Mouse (Mus musculus) hindbrain, embryonic 14.5 days (tissue): ENCODE results near the gene Tmem265. TPM values are rescaled to one million over a fixed set of nuclear protein-coding genes. Genes with fewer than 3 reads are reported as not detected.

Experiments used
- ATAC-seq: fragments of 200-750 bp; cut with Nextera tagmentation; 2 replicates; pipeline ENCODE4 v1.8.0; 2017; ENCODE audit warnings: moderate number of reproducible peaks, mild to moderate bottlenecking, moderate TSS enrichment, moderate library complexity; ENCODE audit not compliant: low FRiP score
- DNase-seq: peaks from one replicate; pipeline ENCODE4 v3.0.0-alpha.2; 2015; ENCODE audit warnings: low spot score
- H3K27ac ChIP-seq: fragments of 300-500 bp; sonication (generic); 2 replicates; pipeline ENCODE4 v1.5.1; 2014; ENCODE audit warnings: mild to moderate bottlenecking, moderate library complexity
- H3K27me3 ChIP-seq: fragments of 300-500 bp; sonication (generic); 2 replicates; pipeline ENCODE4 v1.6.1; 2014; ENCODE audit warnings: mild to moderate bottlenecking, low read length, mixed read lengths; ENCODE audit not compliant: control insufficient read depth, insufficient read depth
- H3K36me3 ChIP-seq: fragments of 300-500 bp; sonication (generic); replicated peaks from 2 replicates; pipeline ENCODE4 v1.6.1; 2014; ENCODE audit not compliant: control insufficient read depth, insufficient read depth
- H3K4me1 ChIP-seq: fragments of 300-500 bp; sonication (generic); replicated peaks from 2 replicates; pipeline ENCODE4 v1.6.1; 2014; ENCODE audit warnings: antibody characterized with exemption, low read length, mixed read lengths; ENCODE audit not compliant: control insufficient read depth, insufficient read depth
- H3K4me2 ChIP-seq: fragments of 300-500 bp; sonication (generic); replicated peaks from 2 replicates; pipeline ENCODE4 v1.6.1; 2014; ENCODE audit warnings: mild to moderate bottlenecking, moderate library complexity
- H3K4me3 ChIP-seq: fragments of 300-500 bp; sonication (generic); replicated peaks from 2 replicates; pipeline ENCODE4 v1.5.1; 2014; ENCODE audit warnings: mild to moderate bottlenecking, low read length
- H3K9ac ChIP-seq: fragments of 300-500 bp; sonication (generic); 2 replicates; pipeline ENCODE4 v1.6.1; 2014
- H3K9me3 ChIP-seq: fragments of 300-500 bp; sonication (generic); 2 replicates; pipeline ENCODE4 v1.6.1; 2016; ENCODE audit warnings: low read length; ENCODE audit not compliant: control insufficient read depth
- WGBS: fragments of 180-500 bp; shearing (Covaris S2); extraction: QIAGEN DNeasy Blood & Tissue Kit; methylation state at CpG from one replicate; pipeline ENCODE4 v1.1.7; 2014; 5-methylcytosine and 5-hydroxymethylcytosine counted together
- polyA plus RNA-seq: library from polyadenylated mRNA; unstranded; fragments of >200 nt; fragmentation: Nextera tagmentation; extraction: Ambion mirVana; gene quantifications from 2 replicates; pipeline ENCODE4 v1.2.1, GENCODE M21; 2014

The Tmem265 gene
- 7.1 and 10.3 TPM in 2 replicates for polyA plus RNA-seq

GRCm38 (mm10) chr7:127561340-127561858 is at the start of gene Tmem265:
TSS of gene Tmem265 (plus strand) at chr7:127561390.
- Histone ChIP-seq H3K36me3 (peaks cover 94% of the 10 kb centered on the region), H3K4me3 (no peak within 1 kb of the TSS), H3K4me2 (no peak within 1 kb of the TSS), H3K4me1 (no peaks in the 10 kb centered on the region), H3K9ac (no peak within 1 kb of the TSS), H3K9me3 (no peaks in the 10 kb centered on the region), H3K27ac (no peak within 1 kb of the TSS), H3K27me3 (no peaks in the 10 kb centered on the region)
- 98% methylated on average over 5 of the region's 5 CpGs for WGBS
- no peak for DNase-seq
- ATAC-seq, result no peak

DNA sequence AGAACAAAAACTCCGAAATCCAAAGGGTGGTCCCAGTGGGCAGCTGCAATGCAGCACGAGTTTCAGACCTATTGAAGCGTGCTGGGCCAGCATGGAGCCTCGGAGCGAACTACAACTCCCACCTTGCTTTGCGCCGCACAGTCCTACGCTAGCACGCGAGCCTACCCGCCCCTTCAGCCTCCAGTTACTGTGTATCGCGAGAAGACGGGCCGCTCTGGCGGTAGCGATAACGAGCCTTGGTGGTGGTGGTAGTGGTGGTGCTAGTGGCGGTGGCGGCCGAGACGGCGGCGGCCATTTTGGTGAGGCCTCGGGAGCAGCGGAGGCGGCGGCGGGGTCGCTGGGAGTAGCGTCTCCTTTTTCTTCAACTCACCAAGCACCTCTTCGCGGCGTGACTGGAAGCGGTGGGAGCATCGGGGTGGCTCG is 49.4 kb upstream of the Tmem265 start, which contains the start of gene Srcap:
Srcap (plus strand) TSS at position 176 of the 423 bp plus-strand sequence.
- WGBS, result 0% methylated on average over 37 of the region's 37 CpGs
- Histone ChIP-seq H3K4me2 (peak within 1 kb of the TSS; percentile 62), H3K4me1 (peaks cover 15% of the 10 kb centered on the region), H3K9ac (peak within 1 kb of the TSS; percentile 83), H3K4me3 (peak within 1 kb of the TSS; percentile 88), H3K27me3 (no peaks in the 10 kb centered on the region), H3K9me3 (no peaks in the 10 kb centered on the region), H3K36me3 (peaks cover 32% of the 10 kb centered on the region), H3K27ac (peak within 1 kb of the TSS; percentile 99)
- ATAC-seq, result peak; percentile 98
- DNase-seq, result peak; percentile 95

DNA sequence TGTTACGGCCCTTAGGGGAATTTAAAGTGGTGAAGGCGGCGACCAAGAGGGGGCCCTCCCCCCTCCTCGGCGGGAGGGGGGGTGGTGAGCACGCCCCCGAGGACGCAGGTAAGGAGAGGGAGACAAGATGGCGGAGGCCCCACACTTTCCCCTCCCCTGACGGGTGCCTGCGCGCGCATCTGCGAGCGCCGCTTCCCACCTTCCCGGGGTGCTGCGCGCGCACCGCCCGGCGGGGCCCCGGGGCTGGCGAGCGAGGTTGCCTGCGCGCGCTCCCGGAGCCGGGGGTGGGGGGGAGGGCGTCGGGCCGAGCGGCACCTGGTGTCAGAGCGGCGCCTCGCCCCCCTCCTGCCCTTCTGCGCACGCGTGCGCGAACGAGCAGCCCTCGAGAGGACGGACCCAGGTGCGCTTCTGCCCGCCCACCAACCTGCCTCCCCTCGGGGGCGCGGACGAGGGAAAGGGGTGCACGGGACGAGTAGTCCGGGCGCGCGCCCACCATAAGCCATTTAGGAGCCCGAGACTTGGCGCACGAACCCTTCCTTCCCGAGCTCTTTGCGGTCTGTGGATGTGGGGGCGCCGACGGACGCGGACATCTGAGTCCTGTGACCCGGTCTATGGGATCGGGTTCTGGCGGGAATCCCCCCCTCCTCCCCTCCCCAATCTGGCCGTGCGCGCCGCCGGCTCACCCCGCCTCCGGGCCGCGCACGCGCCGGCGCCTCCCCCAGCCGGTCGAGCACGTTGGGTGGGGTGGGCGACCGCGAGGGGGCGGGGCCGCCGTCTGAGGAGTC is 48.8 kb upstream of the Tmem265 start:
- Histone ChIP-seq H3K27ac (peak overlapping the region; percentile 99), H3K36me3 (peaks cover 38% of the 10 kb centered on the region), H3K4me2 (peak overlapping the region; percentile 62), H3K9me3 (no peaks in the 10 kb centered on the region), H3K9ac (peak overlapping the region; percentile 83), H3K27me3 (no peaks in the 10 kb centered on the region), H3K4me1 (peaks cover 15% of the 10 kb centered on the region), H3K4me3 (peak overlapping the region; percentile 88)
- 1% methylated on average over 59 of the region's 93 CpGs for WGBS
- DNase-seq (peak; percentile 95), ATAC-seq (peak; percentile 88)

GRCm38 (mm10) chr7:127513016-127513390 is 48.2 kb upstream of the Tmem265 start:
- no peaks in the 10 kb centered on the region for H3K9me3 ChIP-seq
- WGBS, result 51% methylated on average over 8 of the region's 8 CpGs
- peak overlapping the region; percentile 88 for H3K4me3 ChIP-seq
- H3K36me3 ChIP-seq, result peaks cover 44% of the 10 kb centered on the region
- H3K4me1 ChIP-seq, result peaks cover 15% of the 10 kb centered on the region
- peak overlapping the region; percentile 83 for H3K9ac ChIP-seq
- peak overlapping the region; percentile 99; the same call in 1 of the 2 replicates for H3K27ac ChIP-seq
- no peak for ATAC-seq
- peak overlapping the region; percentile 62 for H3K4me2 ChIP-seq
- no peaks in the 10 kb centered on the region for H3K27me3 ChIP-seq
- no peak for DNase-seq

GRCm38 (mm10) chr7:127513781-127514180 is 47.4 kb upstream of the Tmem265 start:
- Histone ChIP-seq H3K4me2 (peak overlapping the region; percentile 62), H3K36me3 (peaks cover 52% of the 10 kb centered on the region), H3K9me3 (no peaks in the 10 kb centered on the region), H3K9ac (peak overlapping the region; percentile 21; the same call in 1 of the 2 replicates), H3K27ac (no peak overlapping the region), H3K4me1 (peaks cover 15% of the 10 kb centered on the region), H3K27me3 (no peaks in the 10 kb centered on the region), H3K4me3 (peak overlapping the region; percentile 88)
- ATAC-seq (no peak), DNase-seq (no peak)
- WGBS, result 90% methylated on average over 3 of the region's 3 CpGs

DNA sequence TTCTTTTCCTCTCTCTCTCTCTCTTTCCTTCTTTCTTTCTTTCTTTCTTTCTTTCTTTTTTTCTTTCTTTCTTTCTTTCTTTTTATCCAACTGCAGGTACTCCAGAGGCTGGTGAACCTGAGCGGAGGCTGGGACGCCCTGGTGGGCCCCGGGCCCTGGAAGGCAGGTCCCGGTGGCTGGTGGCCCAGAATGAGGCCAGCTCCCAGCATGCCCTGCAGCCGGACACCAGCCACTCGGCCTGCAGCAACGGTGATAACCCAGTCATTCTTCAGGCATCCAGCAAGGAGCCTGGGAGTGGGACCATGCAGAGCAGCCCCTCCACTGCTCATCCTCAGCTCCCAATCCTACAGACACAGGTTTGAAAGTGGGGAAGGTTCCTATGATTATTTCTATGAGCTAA is 45.3 kb upstream of the Tmem265 start:
- no peak overlapping the region for H3K9ac ChIP-seq
- H3K9me3 ChIP-seq, result no peaks in the 10 kb centered on the region
- H3K27me3 ChIP-seq, result no peaks in the 10 kb centered on the region
- no peak overlapping the region for H3K27ac ChIP-seq
- DNase-seq (no peak), ATAC-seq (no peak)
- no peak overlapping the region for H3K4me3 ChIP-seq
- WGBS, result 94% methylated on average over 7 of the region's 7 CpGs
- H3K4me2 ChIP-seq, result no peak overlapping the region
- peaks cover 72% of the 10 kb centered on the region for H3K36me3 ChIP-seq
- peaks cover 15% of the 10 kb centered on the region for H3K4me1 ChIP-seq

DNA sequence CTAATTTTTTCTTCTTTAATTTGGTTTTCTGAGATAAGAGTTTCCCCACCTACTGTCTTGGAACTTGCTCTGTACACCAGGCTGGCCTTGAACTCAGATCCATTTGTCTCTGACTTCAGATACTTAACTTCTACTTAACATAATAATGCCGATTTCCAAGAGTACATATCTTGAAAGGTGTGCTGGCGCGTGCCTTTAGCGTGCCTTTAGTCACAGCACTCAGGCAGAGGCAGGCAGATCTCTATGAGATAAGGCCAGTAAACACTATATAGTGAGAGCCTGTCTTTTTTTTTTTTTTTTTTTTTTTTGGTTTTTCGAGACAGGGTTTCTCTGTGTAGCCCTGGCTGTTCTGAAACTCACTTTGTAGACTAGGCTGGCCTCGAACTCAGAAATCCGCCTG is 44.8 kb upstream of the Tmem265 start:
- Histone ChIP-seq H3K9ac (no peak overlapping the region), H3K4me1 (peaks cover 15% of the 10 kb centered on the region), H3K27me3 (no peaks in the 10 kb centered on the region), H3K4me2 (no peak overlapping the region), H3K27ac (no peak overlapping the region), H3K9me3 (no peaks in the 10 kb centered on the region), H3K36me3 (peaks cover 77% of the 10 kb centered on the region), H3K4me3 (no peak overlapping the region)
- ATAC-seq, result no peak
- DNase-seq, result no peak
- 94% methylated on average over 6 of the region's 7 CpGs for WGBS

GRCm38 (mm10) chr7:127519284-127519683 is 41.9 kb upstream of the Tmem265 start, which contains the start of gene Gm42715:
TSS of gene Gm42715 (plus strand) at chr7:127519584.
- ATAC-seq, result no peak
- H3K9ac ChIP-seq, result no peak within 1 kb of the TSS
- no peak within 1 kb of the TSS for H3K4me3 ChIP-seq
- no peak within 1 kb of the TSS for H3K27ac ChIP-seq
- H3K4me1 ChIP-seq, result no peaks in the 10 kb centered on the region
- WGBS, result 95% methylated on average over 3 of the region's 3 CpGs
- DNase-seq, result no peak
- no peaks in the 10 kb centered on the region for H3K27me3 ChIP-seq
- no peaks in the 10 kb centered on the region for H3K9me3 ChIP-seq
- H3K36me3 ChIP-seq, result peaks cover 98% of the 10 kb centered on the region
- no peak within 1 kb of the TSS for H3K4me2 ChIP-seq

DNA sequence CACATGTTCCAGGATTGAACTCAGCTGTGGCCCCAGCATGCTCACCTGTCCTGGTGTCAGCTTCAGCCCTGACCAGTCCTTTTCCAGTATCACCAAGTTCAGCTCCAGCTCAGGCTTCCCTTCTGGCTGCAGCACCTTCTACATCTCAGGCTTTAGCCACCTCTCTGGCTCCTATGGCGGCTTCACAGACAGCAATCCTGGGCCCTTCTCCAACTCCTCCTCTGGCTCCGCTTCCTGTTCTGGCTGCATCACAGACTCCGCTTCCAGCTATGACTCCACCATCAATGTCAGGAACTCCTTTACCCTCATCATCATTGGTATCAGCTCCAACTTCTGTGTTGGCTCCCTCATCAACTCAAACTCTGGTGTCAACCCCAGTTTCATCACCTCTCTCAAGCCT is 19.5 kb upstream of the Tmem265 start:
- no peak overlapping the region for H3K4me2 ChIP-seq
- no peak for ATAC-seq
- 96% methylated on average over 3 of the region's 3 CpGs for WGBS
- H3K27ac ChIP-seq, result no peak overlapping the region
- no peak overlapping the region for H3K4me3 ChIP-seq
- H3K36me3 ChIP-seq, result peaks cover 98% of the 10 kb centered on the region
- H3K4me1 ChIP-seq, result 0 out of 2 replicates have a peak, but pooled peaks cover 3% of the 10 kb centered on the region
- H3K9ac ChIP-seq, result no peak overlapping the region
- no peaks in the 10 kb centered on the region for H3K27me3 ChIP-seq
- DNase-seq, result no peak
- H3K9me3 ChIP-seq, result no peaks in the 10 kb centered on the region
